Mouse (Mus musculus) right cerebral cortex, postnatal 25 days (tissue): ENCODE measurements at regions not wholly inside any gene's neighbourhood (a gene's known extent, or its start where the extent isn't known, plus 50 kb on each side); places are given as distances from the start of the nearest gene placed in this dataset.
A peak's percentile ranks its signal among the peaks of the same experiment; 100 is the strongest.

ENCODE experiments used
- DNase-seq: peaks from one replicate; pipeline ENCODE4 v3.0.0; 2022

GRCm38 (mm10) chr13:115230494-115230893 is 128.7 kb upstream of the Itga1 start:
- DNase-seq: peak; percentile 27

GRCm38 (mm10) chr13:115226824-115227223 is 125.1 kb upstream of the Itga1 start:
- no peak for DNase-seq

DNA sequence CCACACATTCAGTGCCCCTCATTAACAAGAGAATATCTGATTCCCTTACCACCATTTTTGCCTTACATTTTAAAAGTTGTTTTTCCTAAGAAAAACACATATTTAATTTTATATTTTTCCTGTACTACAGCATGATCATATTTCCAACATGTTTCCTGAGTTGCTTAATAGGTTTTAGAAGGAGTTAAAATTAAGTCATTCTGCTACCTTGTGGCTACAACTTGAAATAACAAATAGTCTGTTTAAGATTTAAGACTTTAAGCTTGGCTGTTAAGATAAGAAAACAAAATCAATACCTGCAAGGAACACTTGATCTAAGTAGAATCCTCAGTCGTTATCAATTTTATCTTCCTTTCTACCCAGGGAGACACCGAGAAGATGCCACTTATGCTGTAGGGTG is 117.9 kb upstream of the Itga1 start:
- no peak for DNase-seq

DNA sequence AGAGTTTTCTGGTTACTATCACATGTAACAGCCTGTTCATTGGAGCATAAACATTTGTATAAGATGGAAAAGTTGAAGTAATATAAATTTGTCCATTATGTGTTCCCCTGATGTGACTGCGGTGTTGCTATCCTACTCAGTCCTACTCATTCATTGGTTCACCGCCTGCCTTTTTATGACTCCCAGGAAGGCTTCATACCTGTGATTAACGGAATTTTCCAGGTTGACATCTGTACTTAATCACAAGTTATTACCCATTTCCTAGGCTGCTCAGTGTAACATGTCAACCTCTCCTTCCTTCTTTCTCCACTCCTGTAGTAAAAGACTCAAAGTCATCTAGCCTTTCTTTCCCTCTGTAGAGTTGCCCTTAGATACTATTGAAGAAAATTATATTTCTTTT is 109.5 kb upstream of the Itga1 start:
- DNase-seq: no peak

DNA sequence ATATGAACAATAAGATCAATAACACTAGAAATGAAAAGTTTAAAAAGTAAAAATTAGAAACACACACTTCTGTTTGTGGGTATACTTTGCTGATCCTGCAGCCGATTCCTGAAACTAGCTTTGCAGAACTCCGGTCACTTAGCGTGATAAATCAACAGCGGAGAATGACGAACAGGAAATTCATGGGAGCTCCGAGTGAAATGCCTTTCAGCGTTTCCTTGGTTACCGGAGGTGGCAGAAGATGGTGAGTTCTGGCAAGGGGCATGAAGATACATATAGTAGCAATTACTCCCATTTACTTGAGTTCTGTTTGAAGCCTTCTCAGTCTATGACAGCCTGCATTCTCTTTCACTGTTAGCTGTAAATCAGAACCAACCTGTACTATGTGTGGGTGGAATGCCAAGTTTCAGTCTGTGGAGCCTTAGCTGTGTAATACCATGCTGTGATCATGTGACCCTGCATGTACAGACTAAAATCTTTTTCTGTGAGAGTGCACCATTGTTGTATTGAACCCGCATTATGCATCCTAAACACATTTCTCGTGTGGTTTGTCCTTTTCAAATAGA is 109.0 kb upstream of the Itga1 start:
- peak; percentile 6 for DNase-seq

DNA sequence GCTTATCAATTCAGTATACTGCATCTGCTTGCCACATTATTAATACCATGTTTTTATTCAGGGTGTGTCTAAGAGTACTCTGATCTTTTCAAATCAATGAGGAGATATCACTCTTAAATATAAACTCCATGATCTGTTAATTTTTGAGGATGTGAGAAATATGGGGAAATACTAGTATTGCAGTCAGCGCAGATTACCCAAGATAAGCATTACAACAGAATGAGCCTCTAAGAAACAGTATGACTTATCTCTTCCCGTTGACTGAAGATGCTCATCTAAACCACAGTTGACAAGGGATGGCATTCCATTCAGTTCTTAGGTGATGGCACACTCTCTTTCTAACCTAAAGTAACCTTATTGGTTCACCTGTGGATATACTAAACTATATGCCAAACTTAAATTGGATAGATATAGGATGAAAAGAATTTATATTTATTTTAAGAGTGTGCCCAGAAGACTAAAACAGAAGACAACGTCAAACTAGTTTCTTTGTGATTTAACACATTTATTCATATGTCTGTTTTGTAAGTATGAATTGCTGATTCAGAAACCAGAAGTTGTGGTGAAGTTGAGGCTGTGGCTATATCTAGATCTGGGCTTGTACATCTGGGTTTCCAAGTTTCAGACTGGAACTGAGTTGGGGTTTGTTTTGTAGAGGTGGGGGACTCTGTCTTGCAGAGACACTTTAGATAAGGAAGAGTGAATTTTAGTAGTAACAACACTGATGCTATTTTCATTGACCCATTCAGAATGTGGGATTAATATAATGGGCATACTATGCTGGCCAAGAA is 107.8 kb upstream of the Itga1 start:
- DNase-seq: no peak

- no peak for DNase-seq
These were observed 105.0 kb upstream of the Itga1 start for GRCm38 (mm10) chr13:115206723-115207122.

DNA sequence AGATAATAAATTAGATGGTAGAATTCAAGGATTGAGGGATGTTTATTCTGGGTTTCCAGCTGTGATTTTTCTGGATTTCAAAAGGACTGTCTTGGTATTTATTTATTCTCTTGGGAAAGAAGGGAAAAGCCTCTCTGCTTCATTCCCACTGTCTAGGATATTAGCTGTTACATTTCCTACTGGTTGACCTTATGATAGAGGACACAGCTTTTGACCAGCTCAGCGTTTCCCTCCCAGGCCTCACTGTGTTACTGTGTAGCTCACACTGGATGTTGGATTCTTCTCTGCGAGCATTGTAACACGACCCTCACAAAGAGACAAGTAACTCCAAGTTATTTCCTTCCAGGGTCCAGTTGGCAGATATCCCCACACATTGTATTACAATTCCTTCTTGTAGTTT is 97.4 kb upstream of the Itga1 start:
- no peak for DNase-seq

- no peak for DNase-seq
These were observed 86.3 kb upstream of the Itga1 start for GRCm38 (mm10) chr13:115188066-115188465.

- DNase-seq: no peak
These were observed 85.6 kb upstream of the Itga1 start for GRCm38 (mm10) chr13:115187356-115187755.

GRCm38 (mm10) chr13:115182211-115182870 is 80.6 kb upstream of the Itga1 start:
- no peak for DNase-seq

DNA sequence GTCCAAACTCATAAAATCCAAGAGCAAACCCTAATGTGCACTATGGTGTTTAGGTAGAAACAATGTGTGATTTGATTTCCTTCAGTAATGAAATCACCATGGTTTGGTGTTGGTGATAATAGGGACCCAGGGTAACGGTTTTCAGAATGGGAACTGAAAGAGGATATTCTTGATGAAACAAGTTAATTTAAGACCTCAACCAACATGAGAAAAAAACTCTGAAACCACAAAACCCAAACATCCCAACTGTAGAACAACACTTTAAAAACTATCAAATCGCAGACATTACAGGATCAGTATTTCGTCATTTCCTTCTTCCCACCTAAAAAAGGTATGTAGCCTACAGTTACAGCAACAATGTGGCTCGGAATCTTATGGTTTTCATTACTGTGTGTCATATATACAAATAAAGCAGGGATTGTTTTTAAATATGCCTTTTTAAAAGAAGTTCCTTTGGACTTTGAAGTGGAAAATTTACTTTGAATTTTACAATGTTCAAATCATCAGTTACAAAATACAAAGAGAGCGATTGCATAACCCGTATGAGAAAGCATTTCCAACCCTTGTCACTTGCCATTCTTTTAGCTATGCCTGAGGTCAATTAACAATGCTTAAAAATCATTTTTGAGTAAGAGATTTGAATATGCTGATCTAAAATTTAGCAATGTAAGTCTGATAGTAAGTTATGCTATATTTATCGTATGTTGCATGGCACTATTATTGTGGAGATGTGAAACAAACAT is 76.6 kb upstream of the Itga1 start:
- DNase-seq: no peak

GRCm38 (mm10) chr13:115171347-115172062 is 69.7 kb upstream of the Itga1 start:
- DNase-seq: no peak

DNA sequence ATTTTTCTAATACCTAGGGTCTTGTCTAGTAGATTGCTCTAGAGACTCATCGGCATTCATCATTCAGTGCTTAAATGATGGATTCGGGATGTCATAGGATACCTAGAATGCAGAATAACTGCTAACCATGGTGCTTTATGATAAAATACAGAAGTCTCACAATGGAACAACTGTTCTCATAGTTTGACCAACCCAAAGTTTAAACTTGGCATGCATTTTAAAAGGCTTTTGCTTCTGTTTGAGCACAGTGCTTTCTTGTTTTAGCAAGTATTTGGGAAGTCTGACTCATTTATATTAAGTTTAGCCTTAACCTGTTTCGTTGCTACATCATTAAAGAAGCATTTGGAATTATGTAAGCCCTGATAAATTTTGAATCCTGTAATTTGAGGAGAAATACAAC is 64.2 kb upstream of the Itga1 start:
- DNase-seq: no peak

- DNase-seq: no peak
These were observed 61.1 kb upstream of the Itga1 start for GRCm38 (mm10) chr13:115162689-115163413.

- DNase-seq: no peak
These were observed 57.6 kb upstream of the Itga1 start for GRCm38 (mm10) chr13:115159386-115159785.
